Mouse (Mus musculus) liver, embryonic 13.5 days (tissue): ENCODE results near the gene Taf1c. TPM values are rescaled to one million over a fixed set of nuclear protein-coding genes. Genes with fewer than 3 reads are reported as not detected.

Source experiments
- ATAC-seq: fragments of 200-750 bp; cut with Nextera tagmentation; 2 replicates; pipeline ENCODE4 v1.8.0; 2017; ENCODE audit warnings: low read depth, mild to moderate bottlenecking, moderate number of reproducible peaks, moderate library complexity
- DNase-seq: peaks from one replicate; pipeline ENCODE4 v3.0.0; 2022
- H3K27ac ChIP-seq: fragments of 300-500 bp; sonication (generic); 2 replicates; pipeline ENCODE4 v1.5.1; 2015; ENCODE audit warnings: moderate library complexity, mild to moderate bottlenecking, inconsistent platforms
- H3K27me3 ChIP-seq: fragments of 300-500 bp; sonication (generic); 2 replicates; pipeline ENCODE4 v1.6.1; 2015; ENCODE audit warnings: mild to moderate bottlenecking, inconsistent platforms
- H3K36me3 ChIP-seq: fragments of 300-500 bp; sonication (generic); 2 replicates; pipeline ENCODE4 v1.6.1; 2015; ENCODE audit warnings: mild to moderate bottlenecking, inconsistent platforms
- H3K4me1 ChIP-seq: fragments of 300-500 bp; sonication (generic); replicated peaks from 2 replicates; pipeline ENCODE4 v1.6.1; 2015; ENCODE audit warnings: inconsistent platforms
- H3K4me2 ChIP-seq: fragments of 300-500 bp; sonication (generic); 2 replicates; pipeline ENCODE4 v1.6.1; 2015; ENCODE audit warnings: inconsistent platforms, mild to moderate bottlenecking, moderate library complexity
- H3K4me3 ChIP-seq: fragments of 300-500 bp; sonication (generic); replicated peaks from 2 replicates; pipeline ENCODE4 v1.5.1; 2015; ENCODE audit warnings: mild to moderate bottlenecking, inconsistent platforms
- H3K9ac ChIP-seq: fragments of 300-500 bp; sonication (generic); 2 replicates; pipeline ENCODE4 v1.6.1; 2015; ENCODE audit warnings: mild to moderate bottlenecking, inconsistent platforms
- H3K9me3 ChIP-seq: fragments of 300-500 bp; sonication (generic); replicated peaks from 2 replicates; pipeline ENCODE4 v1.6.1; 2016; ENCODE audit warnings: inconsistent platforms
- WGBS: fragments of 180-500 bp; shearing (Covaris S2); methylation state at CpG from one replicate; pipeline ENCODE4 v1.1.7; 2015; ENCODE audit not compliant: insufficient replicate concordance; 5-methylcytosine and 5-hydroxymethylcytosine counted together
- polyA plus RNA-seq: library from polyadenylated mRNA; unstranded; fragments of >200 nt; fragmentation: Nextera tagmentation; extraction: Ambion mirVana; gene quantifications from 2 replicates; pipeline ENCODE4 v1.2.1, GENCODE M21; 2015

The Taf1c gene
- polyA plus RNA-seq, 1 experiment from 2014 or later: 6.6 TPM

DNA sequence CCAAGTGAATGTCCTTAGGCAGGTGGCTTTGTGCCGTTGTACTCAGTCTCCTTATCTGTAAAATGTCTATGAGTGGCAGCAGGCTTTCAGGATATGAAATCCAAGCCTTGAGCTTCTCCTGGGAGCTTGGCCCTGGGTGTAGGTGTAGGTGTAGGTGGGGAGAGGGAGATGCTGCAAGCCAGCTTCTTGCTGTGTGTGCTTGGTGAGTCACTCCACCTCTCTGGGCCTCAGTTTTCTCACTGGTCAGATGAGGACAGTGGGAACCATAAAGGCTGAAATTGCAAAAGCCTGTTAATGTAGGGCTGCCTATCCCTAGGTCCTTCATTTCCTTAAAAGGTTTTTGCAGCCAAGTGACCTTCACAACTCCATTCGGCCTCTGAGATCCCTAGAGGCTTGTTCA is 30.9 kb upstream of the Taf1c start:
- Histone ChIP-seq H3K4me2 (no peak overlapping the region), H3K27me3 (peaks cover 61% of the 10 kb centered on the region), H3K36me3 (no peaks in the 10 kb centered on the region), H3K4me3 (no peak overlapping the region), H3K9me3 (no peaks in the 10 kb centered on the region), H3K9ac (no peak overlapping the region), H3K27ac (no peak overlapping the region), H3K4me1 (no peaks in the 10 kb centered on the region)
- 42% methylated on average over 2 of the region's 2 CpGs for WGBS
- ATAC-seq (no peak), DNase-seq (no peak)

DNA sequence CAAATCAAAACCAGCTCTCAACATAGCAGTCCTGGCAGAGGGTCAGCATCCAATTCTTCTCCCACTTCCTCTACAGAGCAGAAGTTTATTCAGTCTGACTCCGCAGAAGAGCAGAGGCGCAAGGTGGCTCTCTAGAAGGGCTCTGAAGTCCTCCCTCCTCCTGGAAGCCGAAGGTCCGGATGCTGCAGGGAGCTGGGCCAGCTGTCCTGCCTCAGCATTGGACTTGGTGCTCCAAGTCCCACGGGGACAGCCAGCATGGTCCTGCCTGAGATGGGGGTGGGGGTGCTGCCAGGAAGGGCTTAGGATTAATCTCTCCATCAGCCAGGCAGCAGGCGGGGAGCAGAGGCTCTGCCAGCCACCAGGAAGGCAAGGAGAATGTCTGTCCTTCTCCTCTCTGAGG is 30.4 kb upstream of the Taf1c start, which contains the start of gene Kcng4:
Gene Kcng4, minus strand, starts transcription at position 303 of the 400 bp plus-strand sequence.
- Histone ChIP-seq H3K4me3 (no peak within 1 kb of the TSS), H3K27me3 (peaks cover 65% of the 10 kb centered on the region), H3K9ac (no peak within 1 kb of the TSS), H3K4me2 (no peak within 1 kb of the TSS), H3K36me3 (no peaks in the 10 kb centered on the region), H3K9me3 (no peaks in the 10 kb centered on the region), H3K27ac (no peak within 1 kb of the TSS), H3K4me1 (no peaks in the 10 kb centered on the region)
- 21% methylated on average over 6 of the region's 6 CpGs for WGBS
- no peak for DNase-seq
- ATAC-seq: no peak

DNA sequence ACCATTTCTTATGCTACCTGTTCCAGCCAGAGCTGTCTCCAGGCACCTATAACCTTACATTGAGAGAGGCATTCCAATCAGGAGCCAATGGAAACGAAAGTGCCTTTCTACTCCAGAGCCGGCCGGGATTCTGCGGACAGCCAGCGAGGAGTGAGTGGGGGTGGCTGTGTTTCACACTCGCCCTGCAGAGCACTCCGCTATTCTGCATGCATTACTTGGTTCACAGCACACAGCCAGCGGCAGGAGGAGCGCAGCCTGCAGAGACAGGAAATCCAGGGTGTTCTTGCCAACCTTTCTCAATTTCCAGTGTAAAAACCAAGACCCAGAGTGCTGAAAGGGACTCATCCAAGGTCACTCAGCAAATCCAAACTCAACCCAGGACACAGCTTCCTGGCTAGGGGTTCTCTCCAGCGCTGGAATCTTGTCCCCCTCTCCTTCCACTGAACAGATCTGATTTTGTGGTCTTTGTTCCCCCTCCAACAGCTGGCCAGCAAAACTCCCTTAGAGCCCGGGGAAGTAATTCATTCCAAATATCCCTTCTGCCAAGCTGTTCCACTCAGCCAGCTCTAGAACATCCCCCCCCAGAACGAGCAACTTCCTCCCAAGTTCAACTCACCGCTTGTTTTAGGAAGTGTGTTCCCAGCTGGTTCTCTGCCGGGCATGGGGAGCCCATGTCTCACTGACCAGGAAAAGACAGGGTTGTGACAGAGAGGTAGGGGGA is 29.8 kb upstream of the Taf1c start:
- Histone ChIP-seq H3K27me3 (peaks cover 65% of the 10 kb centered on the region), H3K4me1 (no peaks in the 10 kb centered on the region), H3K4me3 (no peak overlapping the region), H3K9ac (no peak overlapping the region), H3K36me3 (no peaks in the 10 kb centered on the region), H3K4me2 (no peak overlapping the region), H3K9me3 (no peaks in the 10 kb centered on the region), H3K27ac (no peak overlapping the region)
- ATAC-seq: no peak
- 27% methylated on average over 14 of the region's 14 CpGs for WGBS
- DNase-seq: no peak

DNA sequence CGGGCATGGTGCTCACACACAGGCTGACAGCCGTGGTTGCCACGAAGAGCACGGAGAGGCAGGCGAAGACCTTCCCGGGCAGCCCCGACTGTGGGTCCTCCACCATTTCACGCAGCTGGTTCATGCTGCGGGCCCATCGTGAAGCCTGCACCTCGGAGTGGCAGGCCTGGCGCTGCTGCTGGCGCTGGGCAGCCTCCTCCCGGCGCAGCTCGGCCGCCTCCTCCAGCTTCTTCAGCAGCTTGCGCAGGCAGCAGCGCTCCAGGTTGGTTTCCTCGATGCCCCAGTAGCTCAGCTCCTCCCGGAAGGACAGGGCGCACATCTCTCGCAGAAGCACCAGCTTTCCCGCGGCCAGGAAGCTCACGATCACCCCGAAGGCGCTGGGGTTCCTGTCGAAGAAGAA is 27.9 kb upstream of the Taf1c start:
- Histone ChIP-seq H3K9me3 (no peaks in the 10 kb centered on the region), H3K4me3 (no peak overlapping the region), H3K27ac (no peak overlapping the region), H3K36me3 (no peaks in the 10 kb centered on the region), H3K4me1 (peaks cover 2% of the 10 kb centered on the region), H3K4me2 (no peak overlapping the region), H3K9ac (no peak overlapping the region), H3K27me3 (peaks cover 65% of the 10 kb centered on the region)
- no peak for DNase-seq
- no peak for ATAC-seq
- 39% methylated on average over 29 of the region's 29 CpGs for WGBS

DNA sequence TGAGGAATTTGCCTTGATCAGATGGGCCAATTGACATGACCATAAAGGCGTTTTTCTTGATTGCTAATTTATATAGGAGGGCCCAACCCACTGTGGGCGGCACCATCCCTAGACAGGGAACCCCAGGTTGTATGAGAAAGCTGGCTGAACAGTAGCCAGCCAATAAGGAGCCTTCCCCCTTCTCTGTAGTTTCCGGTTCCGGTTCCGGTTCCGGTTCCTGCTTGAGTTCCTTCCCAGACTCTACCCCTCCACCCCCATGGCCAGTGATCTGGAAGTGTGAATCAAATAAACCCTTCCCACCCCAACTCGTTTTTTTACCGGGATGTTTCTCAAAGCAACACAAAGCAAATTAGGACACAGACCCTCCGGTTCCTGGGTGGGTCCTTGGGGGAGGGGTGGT is 27.2 kb upstream of the Taf1c start:
- H3K27me3 ChIP-seq: peaks cover 62% of the 10 kb centered on the region
- WGBS: 62% methylated on average over 9 of the region's 9 CpGs

DNA sequence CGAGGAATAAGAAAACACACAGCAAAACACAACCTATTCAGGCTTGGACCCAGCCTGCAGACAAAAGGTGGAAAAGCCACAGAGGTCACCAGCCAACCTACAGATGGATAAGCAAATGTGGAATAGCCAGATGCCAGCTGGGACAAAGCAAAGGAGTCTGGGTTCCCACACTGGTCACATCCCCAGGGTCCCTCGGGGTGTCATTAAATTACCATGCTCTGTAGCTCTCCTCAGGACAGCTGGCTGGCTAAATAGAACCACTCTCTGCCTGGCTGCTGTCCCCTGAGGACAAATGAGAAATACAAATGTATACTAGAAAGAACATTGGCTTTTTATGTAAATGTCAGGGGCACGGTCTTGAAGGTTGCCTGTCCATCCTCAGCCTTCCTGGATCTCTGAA is 25.8 kb upstream of the Taf1c start:
- no peak overlapping the region for H3K9ac ChIP-seq
- H3K4me2 ChIP-seq: no peak overlapping the region
- H3K4me1 ChIP-seq: peaks cover 16% of the 10 kb centered on the region
- H3K27ac ChIP-seq: no peak overlapping the region
- H3K4me3 ChIP-seq: no peak overlapping the region
- H3K27me3 ChIP-seq: peaks cover 50% of the 10 kb centered on the region
- DNase-seq (no peak), ATAC-seq (no peak)
- WGBS: 53% methylated on average over 3 of the region's 3 CpGs
- H3K9me3 ChIP-seq: no peaks in the 10 kb centered on the region
- no peaks in the 10 kb centered on the region for H3K36me3 ChIP-seq

More for the DNA sequence above, 27.2 kb upstream of the Taf1c start:
- Histone ChIP-seq H3K4me1 (peaks cover 9% of the 10 kb centered on the region), H3K36me3 (no peaks in the 10 kb centered on the region), H3K9me3 (no peaks in the 10 kb centered on the region), H3K4me2 (no peak overlapping the region), H3K4me3 (no peak overlapping the region), H3K9ac (no peak overlapping the region), H3K27ac (no peak overlapping the region)
- ATAC-seq: no peak
- no peak for DNase-seq

DNA sequence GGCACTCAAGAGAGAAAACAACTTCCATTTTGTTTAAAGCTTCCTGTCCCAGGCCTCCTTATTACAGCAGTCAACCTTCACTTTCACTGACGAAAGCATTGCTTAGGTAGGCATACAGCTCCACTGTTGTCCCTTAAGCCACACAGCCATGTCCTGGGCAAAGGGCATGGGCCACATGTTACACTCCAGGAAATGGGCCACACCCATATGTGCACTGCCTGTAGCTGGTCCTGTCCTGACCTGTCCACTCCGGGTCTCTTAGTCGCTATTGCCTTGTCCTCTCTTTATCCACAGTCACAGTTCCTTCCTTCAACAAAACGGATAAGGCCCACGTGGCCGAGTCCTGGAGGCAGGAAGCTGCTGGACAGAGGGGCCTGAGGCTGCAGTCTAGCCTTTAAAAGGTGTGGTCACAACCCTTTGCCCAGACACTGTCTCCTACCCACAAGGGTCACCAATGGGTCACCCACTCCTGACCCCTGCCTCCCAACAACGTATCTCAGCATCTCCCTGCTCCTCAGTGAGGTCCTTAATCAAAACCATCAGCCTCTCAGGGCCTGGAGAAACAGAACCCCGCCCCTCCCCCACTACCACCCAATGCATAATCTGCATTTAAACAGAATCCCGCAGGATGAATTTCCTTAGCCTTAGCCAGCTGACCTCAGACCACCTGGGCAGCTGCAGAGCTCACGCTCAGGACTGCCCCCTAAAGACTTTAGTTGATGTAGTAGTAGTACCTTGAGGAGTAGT is 22.8 kb upstream of the Taf1c start:
- no peak overlapping the region for H3K27ac ChIP-seq
- no peak overlapping the region for H3K4me2 ChIP-seq
- ATAC-seq (peak; percentile 52), DNase-seq (no peak)
- peaks cover 19% of the 10 kb centered on the region for H3K27me3 ChIP-seq
- no peaks in the 10 kb centered on the region for H3K36me3 ChIP-seq
- H3K4me3 ChIP-seq: no peak overlapping the region
- H3K9me3 ChIP-seq: no peaks in the 10 kb centered on the region
- H3K4me1 ChIP-seq: peaks cover 16% of the 10 kb centered on the region
- 30% methylated on average over 10 of the region's 10 CpGs for WGBS
- no peak overlapping the region for H3K9ac ChIP-seq

DNA sequence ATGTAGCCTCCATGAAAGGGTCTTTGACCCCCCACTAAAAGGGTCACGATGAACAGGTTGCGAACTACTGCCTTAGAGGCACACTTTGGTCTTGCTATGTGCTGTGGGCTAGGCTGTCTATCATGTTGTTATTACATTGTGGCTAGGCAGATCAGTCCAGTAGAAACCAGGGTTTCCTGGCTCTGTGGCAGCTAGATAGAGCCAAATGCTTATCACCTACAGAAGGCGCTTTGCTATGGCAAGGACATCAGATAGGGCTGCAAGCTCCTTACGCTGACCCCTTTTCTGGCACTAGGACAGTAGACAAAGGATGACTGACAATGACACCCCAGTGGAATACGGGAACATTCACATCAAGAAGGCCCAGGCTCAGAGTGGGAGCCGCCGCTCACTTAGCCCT is 22.2 kb upstream of the Taf1c start:
- H3K4me2 ChIP-seq: no peak overlapping the region
- H3K27me3 ChIP-seq: peaks cover 13% of the 10 kb centered on the region
- DNase-seq (no peak), ATAC-seq (peak; percentile 69)
- H3K27ac ChIP-seq: no peak overlapping the region
- WGBS: 49% methylated on average over 7 of the region's 7 CpGs
- peaks cover 16% of the 10 kb centered on the region for H3K4me1 ChIP-seq
- H3K9me3 ChIP-seq: no peaks in the 10 kb centered on the region
- H3K36me3 ChIP-seq: no peaks in the 10 kb centered on the region
- H3K4me3 ChIP-seq: no peak overlapping the region
- no peak overlapping the region for H3K9ac ChIP-seq

DNA sequence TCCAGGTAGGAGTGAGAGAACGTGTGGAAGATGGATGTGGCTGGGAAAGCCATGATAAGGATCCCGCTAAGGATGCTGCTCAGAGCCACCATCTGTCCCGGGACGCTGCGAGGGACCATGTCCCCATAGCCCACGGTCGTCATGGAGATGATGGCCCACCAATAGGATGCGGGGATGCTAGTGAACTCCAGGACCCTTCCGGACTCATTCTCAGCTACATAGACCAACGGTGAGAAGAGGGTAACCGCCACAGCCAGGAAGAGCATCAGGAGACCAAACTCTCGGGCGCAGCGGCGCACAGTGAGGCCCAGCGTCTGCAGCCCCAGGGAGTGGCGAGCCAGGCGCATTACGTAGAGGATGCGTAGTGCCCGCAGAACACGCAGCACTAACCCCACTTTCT is 20.8 kb upstream of the Taf1c start:
- 76% methylated on average over 22 of the region's 22 CpGs for WGBS
- Histone ChIP-seq H3K36me3 (no peaks in the 10 kb centered on the region), H3K4me2 (no peak overlapping the region), H3K9ac (no peak overlapping the region), H3K4me3 (no peak overlapping the region), H3K27me3 (peaks cover 2% of the 10 kb centered on the region; the same call in 1 of the 2 replicates), H3K27ac (no peak overlapping the region), H3K9me3 (no peaks in the 10 kb centered on the region), H3K4me1 (peaks cover 16% of the 10 kb centered on the region)
- ATAC-seq (no peak), DNase-seq (no peak)

DNA sequence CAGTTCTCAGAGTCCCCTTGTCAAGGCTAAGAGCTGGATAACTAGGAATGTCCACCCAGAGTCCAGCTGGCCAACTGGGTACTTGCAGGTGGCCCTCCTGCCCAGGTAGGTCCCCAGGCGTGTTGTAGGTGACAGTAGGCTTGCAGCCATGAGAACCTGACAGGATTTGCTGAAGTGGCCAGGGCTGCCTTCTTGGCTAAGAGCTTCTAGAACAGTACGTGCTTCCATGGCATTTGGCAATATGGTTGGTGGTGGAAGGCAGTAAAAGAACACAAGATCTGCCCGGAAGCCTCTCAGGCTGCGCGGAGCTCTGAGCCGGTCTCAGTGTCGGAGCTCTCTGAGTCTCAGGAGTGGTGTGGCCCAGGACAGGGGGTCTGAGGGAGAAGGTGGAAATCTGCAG is 19.9 kb upstream of the Taf1c start:
- no peaks in the 10 kb centered on the region for H3K9me3 ChIP-seq
- no peak for ATAC-seq
- H3K27ac ChIP-seq: no peak overlapping the region
- H3K27me3 ChIP-seq: no peaks in the 10 kb centered on the region; the same call in 1 of the 2 replicates
- H3K9ac ChIP-seq: no peak overlapping the region
- no peaks in the 10 kb centered on the region for H3K36me3 ChIP-seq
- WGBS: 73% methylated on average over 7 of the region's 7 CpGs
- H3K4me2 ChIP-seq: no peak overlapping the region
- no peak for DNase-seq
- H3K4me1 ChIP-seq: peaks cover 16% of the 10 kb centered on the region
- no peak overlapping the region for H3K4me3 ChIP-seq

DNA sequence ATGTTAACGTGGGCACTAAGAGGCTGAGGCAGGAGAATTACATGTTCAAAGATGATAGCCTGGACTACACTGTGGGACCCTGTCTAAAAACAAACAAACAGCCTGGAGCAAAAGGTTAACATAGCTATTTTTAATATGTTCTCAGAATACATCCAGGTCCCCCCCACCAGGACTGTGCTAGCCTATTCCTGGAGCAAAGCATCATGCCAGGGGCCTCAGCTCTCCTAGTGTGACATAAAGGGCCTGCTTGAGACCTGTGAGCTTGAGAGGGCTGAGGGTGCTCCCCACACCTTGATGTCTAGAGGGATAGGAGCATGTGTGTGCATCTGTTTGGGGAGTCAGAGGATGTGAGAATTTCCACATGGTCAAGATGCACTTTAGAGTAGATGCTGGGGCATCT is 18.7 kb upstream of the Taf1c start:
- Histone ChIP-seq H3K9me3 (no peaks in the 10 kb centered on the region), H3K9ac (no peak overlapping the region), H3K27ac (no peak overlapping the region), H3K4me1 (peaks cover 16% of the 10 kb centered on the region), H3K4me2 (no peak overlapping the region), H3K27me3 (peaks cover 2% of the 10 kb centered on the region; the same call in 1 of the 2 replicates), H3K36me3 (no peaks in the 10 kb centered on the region), H3K4me3 (no peak overlapping the region)
- 54% methylated on average over 1 of the region's 1 CpGs for WGBS
- ATAC-seq (no peak), DNase-seq (no peak)
